Mouse (Mus musculus) olfactory bulb, adult 2 months (tissue): Measurements from ENCODE around the gene Plxnc1. TPM values are rescaled to one million over a fixed set of nuclear protein-coding genes. Genes with fewer than 3 reads are reported as not detected.

Source experiments
- H3K27ac ChIP-seq: fragments of 200-500 bp; 2 replicates; pipeline ENCODE4 v1.5.1; 2012; ENCODE audit warnings: low read depth, low read length; ENCODE audit not compliant: insufficient read depth
- H3K4me1 ChIP-seq: fragments of 200-500 bp; 2 replicates; pipeline ENCODE4 v1.6.1; 2012; ENCODE audit warnings: low read length; ENCODE audit not compliant: control insufficient read depth, insufficient read depth
- H3K4me3 ChIP-seq: fragments of 200-500 bp; 2 replicates; pipeline ENCODE4 v1.5.1; 2012; ENCODE audit warnings: mild to moderate bottlenecking, low read depth, low read length, moderate library complexity; ENCODE audit not compliant: insufficient read depth
- CTCF ChIP-seq: fragments of 200-500 bp; IDR thresholded peaks from 2 replicates; pipeline ENCODE4 v1.5.1; 2012; ENCODE audit warnings: low read depth, mild to moderate bottlenecking, low read length, moderate library complexity; ENCODE audit not compliant: insufficient read depth
- POLR2A ChIP-seq: fragments of 200-500 bp; IDR thresholded peaks from 2 replicates; pipeline ENCODE4 v1.6.1; 2012; ENCODE audit warnings: mild to moderate bottlenecking, low read depth, low read length, moderate library complexity; ENCODE audit not compliant: insufficient read depth
- WGBS: fragments of 180-500 bp; shearing (Covaris S2); methylation state at CpG from one replicate; pipeline ENCODE4 v1.1.7; 2018; 5-methylcytosine and 5-hydroxymethylcytosine counted together
- polyA plus RNA-seq: library from polyadenylated mRNA; stranded (reverse); fragments of >200 nt; gene quantifications from 2 replicates; pipeline ENCODE4 v1.2.4, GENCODE M21; 2012; ENCODE audit warnings: low replicate concordance; ENCODE audit not compliant: missing spikeins, insufficient read depth, insufficient read length

The Plxnc1 gene
- polyA plus RNA-seq, 1 experiment, result not detected

GRCm38 (mm10) chr10:94976329-94976728, 31.7 kb upstream of the Plxnc1 start:
- TF ChIP-seq POLR2A (no peak), CTCF (no peak)
- Histone ChIP-seq H3K4me3 (no peak overlapping the region), H3K4me1 (peaks cover 3% of the 10 kb centered on the region; the same call in 1 of the 2 replicates), H3K27ac (no peak overlapping the region)
- WGBS, result 63% methylated on average over 5 of the region's 5 CpGs

DNA sequence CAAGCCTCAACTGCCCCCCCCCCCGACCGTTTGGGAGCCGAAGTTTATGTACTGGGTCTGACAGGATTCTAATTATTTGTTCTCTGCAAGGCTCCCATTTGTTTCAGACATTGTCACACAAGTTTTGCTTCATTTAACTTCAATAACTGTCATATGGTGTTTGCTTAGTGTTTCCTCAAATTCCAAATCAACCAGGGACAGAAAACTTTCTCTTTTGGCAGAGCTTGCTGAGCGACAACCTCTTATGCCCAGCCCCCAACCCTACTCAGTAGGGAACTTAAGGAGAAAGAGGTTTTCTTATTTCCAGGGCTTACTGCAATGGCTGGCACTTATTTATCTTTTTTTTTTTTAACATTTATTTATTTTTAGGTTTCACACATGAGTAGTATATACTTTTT, 30.5 kb upstream of the Plxnc1 start:
- no peak overlapping the region for H3K4me3 ChIP-seq
- peaks cover 8% of the 10 kb centered on the region for H3K4me1 ChIP-seq
- TF ChIP-seq POLR2A (no peak), CTCF (no peak)
- WGBS, result 18% methylated on average over 4 of the region's 4 CpGs
- no peak overlapping the region for H3K27ac ChIP-seq

- Histone ChIP-seq H3K4me3 (no peak overlapping the region), H3K4me1 (peaks cover 8% of the 10 kb centered on the region), H3K27ac (no peak overlapping the region)
- TF ChIP-seq CTCF, result no peak
- TF ChIP-seq POLR2A, result no peak
- WGBS, result 50% methylated on average over 9 of the region's 9 CpGs
These were observed 29.9 kb upstream of the Plxnc1 start for GRCm38 (mm10) chr10:94974345-94975098.

DNA sequence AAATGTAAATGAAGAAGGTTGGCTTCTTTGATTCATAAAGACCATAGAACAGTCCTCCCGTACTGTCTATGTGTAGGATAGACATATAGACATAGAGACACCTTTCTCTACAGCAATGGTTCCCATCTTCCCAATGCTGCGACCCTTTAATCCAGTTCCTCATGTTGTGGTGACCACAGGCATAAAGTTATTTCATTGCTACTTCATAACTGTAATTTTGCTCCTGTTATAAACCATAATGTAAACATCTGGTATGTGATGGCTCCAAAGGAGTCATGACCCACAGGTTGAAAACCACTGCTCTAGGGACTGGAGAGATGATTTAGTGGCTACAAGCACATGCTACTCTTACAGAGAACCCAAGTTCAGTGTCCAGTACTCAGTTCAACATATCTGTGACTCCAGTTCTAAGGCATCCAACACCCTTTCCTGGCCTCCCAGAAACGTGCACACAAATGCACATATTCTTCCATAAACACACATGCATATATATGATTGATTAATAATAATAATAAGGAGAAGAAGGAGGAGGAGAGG, 27.1 kb upstream of the Plxnc1 start:
- H3K4me1 ChIP-seq, result peaks cover 5% of the 10 kb centered on the region
- 83% methylated on average over 3 of the region's 3 CpGs for WGBS
- no peak overlapping the region for H3K27ac ChIP-seq
- no peak overlapping the region for H3K4me3 ChIP-seq
- TF ChIP-seq CTCF (no peak), POLR2A (no peak)

DNA sequence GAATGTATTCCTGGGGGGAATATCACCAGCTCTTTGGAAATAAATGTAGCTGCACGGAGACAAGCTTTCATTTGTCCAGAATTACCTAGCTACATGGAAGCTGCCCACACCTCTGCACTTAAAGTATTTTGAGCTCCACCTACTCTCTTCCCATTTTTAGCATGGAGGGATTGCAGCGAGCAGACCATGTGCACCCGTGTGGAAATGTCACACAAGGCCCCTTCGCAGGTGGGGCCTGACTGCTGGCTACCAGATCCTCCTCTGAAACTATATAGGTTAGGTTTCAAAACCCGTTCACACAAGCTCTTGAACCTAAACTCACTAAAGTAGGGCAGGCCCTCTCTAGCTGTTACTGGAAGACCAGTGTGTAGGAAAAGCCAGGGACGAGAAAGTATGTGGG, 25.6 kb upstream of the Plxnc1 start:
- Histone ChIP-seq H3K4me1 (peaks cover 5% of the 10 kb centered on the region), H3K4me3 (no peak overlapping the region), H3K27ac (no peak overlapping the region)
- WGBS, result 56% methylated on average over 6 of the region's 6 CpGs
- TF ChIP-seq POLR2A (no peak), CTCF (no peak)

DNA sequence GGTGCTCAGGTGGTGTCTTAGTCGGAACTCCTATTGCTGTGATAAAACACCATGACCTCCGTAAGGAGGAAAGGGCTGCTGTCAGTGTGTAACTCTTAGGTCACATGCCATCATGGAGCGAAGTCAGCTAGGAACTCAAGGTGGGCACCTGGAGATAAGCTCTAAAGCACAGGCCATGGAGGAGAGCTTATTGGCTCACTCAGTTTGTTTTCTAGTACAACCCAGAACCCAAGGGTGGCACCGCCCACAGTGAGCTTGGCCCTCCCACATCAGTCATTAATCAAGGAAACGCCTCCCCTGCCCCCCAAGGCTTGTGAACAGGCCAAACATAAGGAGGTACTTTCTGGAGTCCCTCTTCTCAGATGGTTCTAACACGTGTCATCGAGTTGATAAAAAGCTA, 22.8 kb upstream of the Plxnc1 start:
- Histone ChIP-seq H3K4me1 (peaks cover 5% of the 10 kb centered on the region), H3K27ac (no peak overlapping the region), H3K4me3 (no peak overlapping the region)
- TF ChIP-seq CTCF (no peak), POLR2A (no peak)
- WGBS, result 95% methylated on average over 7 of the region's 7 CpGs

GRCm38 (mm10) chr10:94966789-94967188, 22.2 kb upstream of the Plxnc1 start:
- TF ChIP-seq POLR2A (no peak), CTCF (no peak)
- Histone ChIP-seq H3K4me3 (no peak overlapping the region), H3K4me1 (peaks cover 5% of the 10 kb centered on the region), H3K27ac (no peak overlapping the region)
- WGBS, result 93% methylated on average over 7 of the region's 7 CpGs

DNA sequence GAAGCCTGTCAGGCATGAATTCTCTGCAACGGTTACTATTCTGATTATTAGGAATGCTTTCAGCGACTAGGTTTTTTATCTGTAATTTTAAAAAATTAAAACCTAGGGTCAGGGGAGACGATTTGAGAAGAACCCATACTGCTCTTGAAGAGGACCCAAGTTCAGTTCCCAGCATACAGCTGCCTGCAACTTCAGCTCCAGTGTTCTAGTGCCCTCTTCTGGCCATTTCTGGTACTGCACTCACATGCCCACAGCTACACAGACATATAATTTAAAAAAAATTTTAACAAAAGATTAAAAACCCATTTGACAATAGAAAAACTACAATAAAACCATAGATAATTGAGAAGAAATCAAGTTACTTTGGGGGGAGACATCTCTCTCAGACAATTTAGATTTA, 20.5 kb upstream of the Plxnc1 start:
- H3K4me1 ChIP-seq, result no peaks in the 10 kb centered on the region; the same call in 1 of the 2 replicates
- WGBS, result 88% methylated on average over 3 of the region's 3 CpGs
- no peak overlapping the region for H3K27ac ChIP-seq
- no peak for TF ChIP-seq POLR2A
- no peak for TF ChIP-seq CTCF
- no peak overlapping the region for H3K4me3 ChIP-seq

DNA sequence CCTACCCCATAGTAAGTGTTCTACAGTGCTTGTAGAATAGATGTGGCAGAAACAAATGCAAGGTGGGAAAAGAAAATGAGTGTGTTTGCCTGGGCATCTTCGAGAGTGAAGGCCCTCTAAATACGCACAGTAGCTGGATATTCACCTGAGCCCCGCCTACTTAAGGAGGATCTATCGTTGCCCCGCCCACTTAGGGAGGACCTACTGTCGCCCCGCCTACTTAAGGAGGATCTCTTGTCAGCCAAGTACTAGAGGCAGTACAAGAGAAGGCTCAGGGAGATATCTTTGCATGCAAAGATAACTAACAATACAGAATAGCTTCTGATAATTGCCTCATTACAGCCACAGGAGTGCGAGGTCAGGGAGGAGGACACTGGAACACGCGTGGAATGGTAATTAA, 17.4 kb upstream of the Plxnc1 start:
- H3K4me1 ChIP-seq, result no peaks in the 10 kb centered on the region
- no peak overlapping the region for H3K4me3 ChIP-seq
- H3K27ac ChIP-seq, result no peak overlapping the region
- TF ChIP-seq CTCF, result no peak
- TF ChIP-seq POLR2A, result no peak
- WGBS, result 85% methylated on average over 10 of the region's 10 CpGs

DNA sequence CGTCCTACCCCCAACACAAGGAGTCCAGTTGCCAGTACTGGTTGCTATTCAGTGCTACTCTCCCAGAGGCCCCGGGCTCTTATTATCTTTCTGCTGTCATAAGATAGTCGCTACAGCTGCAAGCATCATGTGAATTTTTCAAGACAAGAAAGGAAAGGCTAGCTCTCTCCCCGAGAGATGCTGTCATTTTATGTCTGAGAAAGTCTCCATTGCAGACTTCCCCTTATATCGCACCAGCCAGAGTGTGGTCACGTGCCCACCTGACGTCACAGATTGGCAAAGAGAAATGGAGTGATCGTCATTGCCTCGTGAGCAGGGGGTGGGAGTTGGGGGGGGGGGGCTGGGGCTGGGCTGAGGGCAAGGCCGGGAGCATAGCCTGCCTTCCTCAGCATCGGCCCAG, 16.6 kb upstream of the Plxnc1 start:
- Histone ChIP-seq H3K4me1 (no peaks in the 10 kb centered on the region), H3K4me3 (no peak overlapping the region), H3K27ac (no peak overlapping the region)
- TF ChIP-seq POLR2A, result no peak
- TF ChIP-seq CTCF, result no peak
- 65% methylated on average over 11 of the region's 11 CpGs for WGBS

DNA sequence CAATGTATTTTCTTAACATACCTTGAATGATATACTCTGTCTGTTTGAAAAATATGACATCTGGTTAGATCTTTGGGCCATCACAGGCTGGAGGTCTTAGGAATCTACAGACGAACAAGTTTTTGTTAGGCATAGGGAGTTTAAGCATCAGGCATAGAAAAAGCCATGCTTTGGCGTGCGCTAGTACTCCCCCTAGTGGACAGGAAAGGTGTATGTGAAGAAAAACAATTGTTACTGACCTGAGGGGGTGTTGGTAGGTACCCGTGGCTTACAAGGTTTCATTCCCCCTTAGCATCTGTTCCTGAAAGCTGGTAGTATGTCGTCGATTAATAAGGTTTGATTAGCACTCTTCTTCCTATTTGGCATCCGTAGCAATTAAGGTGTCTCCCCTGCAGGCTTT, 13.7 kb upstream of the Plxnc1 start:
- TF ChIP-seq POLR2A, result no peak
- TF ChIP-seq CTCF, result no peak
- H3K4me3 ChIP-seq, result no peak overlapping the region
- H3K4me1 ChIP-seq, result no peaks in the 10 kb centered on the region
- no peak overlapping the region for H3K27ac ChIP-seq
- 7% methylated on average over 7 of the region's 7 CpGs for WGBS
